Mouse (Mus musculus): ENCODE data around the gene C130026I21Rik. TPM values are rescaled to one million over a fixed set of nuclear protein-coding genes. Genes with fewer than 3 reads are reported as not detected.

C130026I21Rik gene
- polyA plus RNA-seq, 1 experiment from 2014 or later, result not detected

Small RNAs within 50 kb of the gene (microRNA-seq; reads per million reads assigned to microRNA genes)
- gene Gm27907, result not detected

Other genes with a start within 250 kb of the C130026I21Rik start
- gene Gm10553, start 170.4 kb downstream of the C130026I21Rik start, polyA plus RNA-seq (2016; fragmentation: Nextera tagmentation; extraction: Ambion mirVana), result not detected in 2 replicates
- not detected in 2 replicates for gene A530032D15Rik, start 160.7 kb downstream of the C130026I21Rik start, polyA plus RNA-seq (2016; fragmentation: Nextera tagmentation; extraction: Ambion mirVana)